Comparison of ENCODE assay signal across 11 mouse cellular contexts in the genomic region with DNA sequence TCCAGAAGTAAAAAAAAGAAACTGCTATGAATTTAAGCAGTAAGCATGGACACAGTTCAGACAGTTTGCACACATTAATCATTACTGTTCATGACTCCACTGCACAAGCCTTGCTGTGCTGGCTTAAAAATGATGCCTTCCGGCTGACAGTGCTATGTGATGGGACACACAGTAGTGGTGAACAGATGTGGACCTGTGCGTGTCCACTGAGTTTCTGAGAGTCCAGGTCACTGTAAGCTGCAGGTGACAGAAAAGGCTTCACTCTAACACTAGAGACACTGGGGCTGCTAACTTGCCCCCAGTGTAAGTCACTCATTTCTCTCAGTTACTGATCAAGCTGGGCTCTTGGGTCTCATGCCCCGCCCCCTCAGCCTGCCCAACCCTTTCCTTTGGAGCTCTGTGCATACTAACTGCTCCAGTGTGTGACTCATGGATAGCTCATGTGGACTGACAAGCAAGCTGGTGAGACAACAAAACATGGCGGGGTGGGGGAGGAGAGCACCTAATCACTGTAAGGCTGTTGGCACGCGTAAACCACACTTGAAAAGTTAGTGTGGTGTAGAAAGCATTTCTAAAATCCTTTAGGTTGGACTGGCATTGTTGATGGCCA. TPM values are rescaled to one million over a fixed set of nuclear protein-coding genes. Genes with fewer than 3 reads are reported as not detected.
DNase-seq lines count a peak whose midpoint lies in the region; ATAC-seq lines count a peak whose summit lies in the region.
"Had no signal": no experiment of that assay in that cellular context is flagged by ENCODE, and none has a peak within 500 bp of the region (broad histone marks: within the 10 kb centered on the region; RNA-seq: fewer than 3 reads in every experiment).

No protein-coding gene starts in this region.

- peak; percentile 27 to 61 for DNase-seq in adrenal gland, adult (ENCODE audit: inconsistent age in 2 of 2, low spot score in 1 of 2)
- no peak for DNase-seq in adrenal gland, adult 8-10 months
- no peak for DNase-seq in midbrain, embryonic 10.5 days (ENCODE audit: low spot score)
- DNase-seq in thymus, postnatal 25 days = no peak

- no peak overlapping the region for H3K9ac ChIP-seq in midbrain, embryonic 12.5 days (replicated peaks)
- no peak overlapping the region for H3K9ac ChIP-seq in kidney, embryonic 14.5 days (ENCODE audit: low read depth, low read length)
- no peak overlapping the region for H3K9ac ChIP-seq in stomach, embryonic 16.5 days (ENCODE audit: low read length)
- H3K9ac ChIP-seq in midbrain, embryonic 13.5 days (replicated peaks) = no peak overlapping the region
- H3K9ac ChIP-seq: embryonic facial prominence, embryonic 15.5 days; heart, embryonic 12.5 days; midbrain, embryonic 15.5 days had no signal

- no peak overlapping the region for H3K4me2 ChIP-seq in midbrain, embryonic 12.5 days (replicated peaks)
- no peak overlapping the region for H3K4me2 ChIP-seq in kidney, embryonic 14.5 days (replicated peaks; ENCODE audit: low read depth, low read length)
- no peak overlapping the region for H3K4me2 ChIP-seq in stomach, embryonic 16.5 days (ENCODE audit: low read depth, low read length)
- no peak overlapping the region for H3K4me2 ChIP-seq in midbrain, embryonic 13.5 days (replicated peaks)
- H3K4me2 ChIP-seq: embryonic facial prominence, embryonic 15.5 days; heart, embryonic 12.5 days; midbrain, embryonic 15.5 days had no signal

- H3K36me3 ChIP-seq in midbrain, embryonic 12.5 days = no peaks in the 10 kb centered on the region
- no peaks in the 10 kb centered on the region for H3K36me3 ChIP-seq in midbrain, embryonic 10.5 days
- no peaks in the 10 kb centered on the region for H3K36me3 ChIP-seq in kidney, embryonic 14.5 days (ENCODE audit: control insufficient read depth, insufficient read depth, low read length)
- H3K36me3 ChIP-seq in stomach, embryonic 16.5 days (ENCODE audit: control insufficient read depth, insufficient read depth, low read length) = no peaks in the 10 kb centered on the region
- H3K36me3 ChIP-seq in midbrain, embryonic 13.5 days = no peaks in the 10 kb centered on the region
- H3K36me3 ChIP-seq: embryonic facial prominence, embryonic 15.5 days; heart, embryonic 12.5 days; midbrain, embryonic 15.5 days had no signal

- ATAC-seq in midbrain, embryonic 12.5 days (ENCODE audit: low FRiP score, low read depth) = 0 out of 2 replicates have a peak, but pooled peaks have one; percentile 19
- peak; percentile 69 for ATAC-seq in kidney, embryonic 14.5 days (ENCODE audit: low FRiP score, low TSS enrichment)
- ATAC-seq in stomach, embryonic 16.5 days (ENCODE audit: insufficient read depth, low FRiP score) = peak; percentile 92
- ATAC-seq in midbrain, embryonic 13.5 days = no peak
- ATAC-seq: midbrain, embryonic 15.5 days had no signal

- WGBS in midbrain, embryonic 12.5 days = 84% methylated on average over 6 of the region's 6 CpGs
- 88% methylated on average over 6 of the region's 6 CpGs for WGBS in midbrain, embryonic 10.5 days
- 77% methylated on average over 6 of the region's 6 CpGs for WGBS in kidney, embryonic 14.5 days
- WGBS in stomach, embryonic 16.5 days = 53% methylated on average over 6 of the region's 6 CpGs
- 87% methylated on average over 6 of the region's 6 CpGs for WGBS in midbrain, embryonic 13.5 days

- H3K4me1 ChIP-seq in midbrain, embryonic 12.5 days = no peaks in the 10 kb centered on the region
- no peaks in the 10 kb centered on the region for H3K4me1 ChIP-seq in midbrain, embryonic 10.5 days
- H3K4me1 ChIP-seq in kidney, embryonic 14.5 days (ENCODE audit: control insufficient read depth, insufficient read depth, low read length) = no peaks in the 10 kb centered on the region
- peaks cover 4% of the 10 kb centered on the region; the same call in 1 of the 2 replicates for H3K4me1 ChIP-seq in stomach, embryonic 16.5 days (ENCODE audit: control insufficient read depth, insufficient read depth, low read length)
- H3K4me1 ChIP-seq in midbrain, embryonic 13.5 days (replicated peaks) = no peaks in the 10 kb centered on the region
- H3K4me1 ChIP-seq: midbrain, embryonic 15.5 days had no signal

- H3K4me3 ChIP-seq in midbrain, embryonic 12.5 days = no peak overlapping the region
- no peak overlapping the region for H3K4me3 ChIP-seq in midbrain, embryonic 10.5 days
- no peak overlapping the region for H3K4me3 ChIP-seq in kidney, embryonic 14.5 days (ENCODE audit: low read length)
- no peak overlapping the region for H3K4me3 ChIP-seq in stomach, embryonic 16.5 days (replicated peaks; ENCODE audit: low read length)
- no peak overlapping the region for H3K4me3 ChIP-seq in midbrain, embryonic 13.5 days (replicated peaks)
- H3K4me3 ChIP-seq: embryonic facial prominence, embryonic 15.5 days; heart, embryonic 12.5 days; midbrain, embryonic 15.5 days had no signal

- no peaks in the 10 kb centered on the region for H3K27me3 ChIP-seq in midbrain, embryonic 12.5 days
- no peaks in the 10 kb centered on the region for H3K27me3 ChIP-seq in midbrain, embryonic 10.5 days (ENCODE audit: low read depth, poor library complexity, severe bottlenecking)
- H3K27me3 ChIP-seq in kidney, embryonic 14.5 days (ENCODE audit: control insufficient read depth, insufficient read depth, low read length) = no peaks in the 10 kb centered on the region
- no peaks in the 10 kb centered on the region for H3K27me3 ChIP-seq in stomach, embryonic 16.5 days (ENCODE audit: control insufficient read depth, insufficient read depth, low read length)
- no peaks in the 10 kb centered on the region for H3K27me3 ChIP-seq in midbrain, embryonic 13.5 days
- H3K27me3 ChIP-seq: embryonic facial prominence, embryonic 15.5 days; midbrain, embryonic 15.5 days had no signal

- H3K27ac ChIP-seq in midbrain, embryonic 12.5 days (replicated peaks) = no peak overlapping the region
- H3K27ac ChIP-seq in midbrain, embryonic 10.5 days (replicated peaks) = no peak overlapping the region
- no peak overlapping the region for H3K27ac ChIP-seq in kidney, embryonic 14.5 days (ENCODE audit: low read depth, low read length)
- H3K27ac ChIP-seq in stomach, embryonic 16.5 days (ENCODE audit: low read length) = no peak overlapping the region
- H3K27ac ChIP-seq in midbrain, embryonic 13.5 days = no peak overlapping the region
- H3K27ac ChIP-seq: embryonic facial prominence, embryonic 15.5 days; midbrain, embryonic 15.5 days had no signal

- no peaks in the 10 kb centered on the region for H3K9me3 ChIP-seq in midbrain, embryonic 12.5 days
- H3K9me3 ChIP-seq in midbrain, embryonic 10.5 days (replicated peaks) = no peaks in the 10 kb centered on the region
- H3K9me3 ChIP-seq in kidney, embryonic 14.5 days (ENCODE audit: control insufficient read depth, low read length) = no peaks in the 10 kb centered on the region
- H3K9me3 ChIP-seq in stomach, embryonic 16.5 days (replicated peaks; ENCODE audit: control insufficient read depth, low read length) = no peaks in the 10 kb centered on the region
- no peaks in the 10 kb centered on the region for H3K9me3 ChIP-seq in midbrain, embryonic 13.5 days
- H3K9me3 ChIP-seq: embryonic facial prominence, embryonic 15.5 days; heart, embryonic 12.5 days; midbrain, embryonic 15.5 days had no signal

RNA-seq across cellular contexts. Expression of a gene that starts 23.5 kb away (rescaled TPM):
- total RNA-seq in adrenal gland, adult 8-10 months (2022) = 10 to 100 TPM in 2 of 4 experiments, 1 to 10 TPM in 2; 6.7 to 11.5 (median 9.9) TPM
- 112 and 117 TPM in 2 replicates for polyA plus RNA-seq in midbrain, embryonic 12.5 days (2016; fragmentation: Nextera tagmentation; extraction: Ambion mirVana)
- 77.7 and 85.5 TPM in 2 replicates for polyA plus RNA-seq in midbrain, embryonic 10.5 days (2016; fragmentation: Nextera tagmentation; extraction: Ambion mirVana)
- polyA plus RNA-seq in kidney, embryonic 14.5 days (2014; fragmentation: Nextera tagmentation; extraction: Ambion mirVana) = 52.8 and 71.2 TPM in 2 replicates
- 24.6 and 25.9 TPM in 2 replicates for polyA plus RNA-seq in stomach, embryonic 16.5 days (2015; fragmentation: Nextera tagmentation; extraction: Ambion mirVana)
- 144 and 155 TPM in 2 replicates for polyA plus RNA-seq in midbrain, embryonic 13.5 days (2015; fragmentation: Nextera tagmentation; extraction: Ambion mirVana)

RNA-seq across cellular contexts. Expression of a gene that starts 43.1 kb away (rescaled TPM):
- total RNA-seq in adrenal gland, adult 8-10 months (2022) = 1 to 10 TPM in 3 of 4 experiments, under 1 TPM in 1; 0.15 to 1.6 (median 1.2) TPM
- not detected in 2 replicates for polyA plus RNA-seq in midbrain, embryonic 12.5 days (2016; fragmentation: Nextera tagmentation; extraction: Ambion mirVana)
- not detected in 2 replicates for polyA plus RNA-seq in midbrain, embryonic 10.5 days (2016; fragmentation: Nextera tagmentation; extraction: Ambion mirVana)
- polyA plus RNA-seq in kidney, embryonic 14.5 days (2014; fragmentation: Nextera tagmentation; extraction: Ambion mirVana) = not detected in 2 replicates
- polyA plus RNA-seq in stomach, embryonic 16.5 days (2015; fragmentation: Nextera tagmentation; extraction: Ambion mirVana) = 0.05 TPM in 1 of 2 replicates, not detected in the other
- not detected in 2 replicates for polyA plus RNA-seq in midbrain, embryonic 13.5 days (2015; fragmentation: Nextera tagmentation; extraction: Ambion mirVana)
- polyA plus RNA-seq: heart, embryonic 12.5 days; midbrain, embryonic 15.5 days had no signal

Comparison
In these comparisons a context has a peak if more than half of its experiments do, and no peak if none do; other contexts are left out.
1. DNase-seq: peak in adrenal gland, adult (2 of 2); none in adrenal gland, adult 8-10 months (single experiment), midbrain, embryonic 10.5 days (single experiment) and thymus, postnatal 25 days (single experiment).